Mouse (Mus musculus) kidney, embryonic 15.5 days (tissue): ENCODE data around the gene Iqsec1. TPM values are rescaled to one million over a fixed set of nuclear protein-coding genes. Genes with fewer than 3 reads are reported as not detected.
"Not testable (repeated sequence)": the region's sequence is repeated elsewhere in the genome, so short reads cannot be mapped to it uniquely, and the experiment has no call there.

Experiments used
- ATAC-seq: fragments of 200-750 bp; cut with Nextera tagmentation; replicated peaks from 2 replicates; pipeline ENCODE4 v1.8.0; 2017; ENCODE audit warnings: moderate TSS enrichment; ENCODE audit not compliant: low FRiP score
- H3K27ac ChIP-seq: fragments of 300-500 bp; sonication (generic); 2 replicates; pipeline ENCODE4 v1.5.1; 2015; ENCODE audit warnings: mild to moderate bottlenecking, inconsistent platforms
- H3K27me3 ChIP-seq: fragments of 300-500 bp; sonication (generic); 2 replicates; pipeline ENCODE4 v1.6.1; 2015; ENCODE audit warnings: inconsistent platforms
- H3K36me3 ChIP-seq: fragments of 300-500 bp; sonication (generic); 2 replicates; pipeline ENCODE4 v1.6.1; 2015; ENCODE audit warnings: inconsistent platforms
- H3K4me1 ChIP-seq: fragments of 300-500 bp; sonication (generic); 2 replicates; pipeline ENCODE4 v1.6.1; 2015; ENCODE audit warnings: inconsistent platforms
- H3K4me2 ChIP-seq: fragments of 300-500 bp; sonication (generic); 2 replicates; pipeline ENCODE4 v1.6.1; 2015; ENCODE audit warnings: moderate library complexity, mild to moderate bottlenecking, inconsistent platforms
- H3K4me3 ChIP-seq: fragments of 300-500 bp; sonication (generic); replicated peaks from 2 replicates; pipeline ENCODE4 v1.5.1; 2015; ENCODE audit warnings: mild to moderate bottlenecking, inconsistent platforms
- H3K9ac ChIP-seq: fragments of 300-500 bp; sonication (generic); 2 replicates; pipeline ENCODE4 v1.6.1; 2015; ENCODE audit warnings: mild to moderate bottlenecking, inconsistent platforms
- H3K9me3 ChIP-seq: fragments of 300-500 bp; sonication (generic); replicated peaks from 2 replicates; pipeline ENCODE4 v1.6.1; 2016; ENCODE audit warnings: inconsistent platforms
- WGBS: fragments of 180-500 bp; shearing (Covaris S2); methylation state at CpG from one replicate; pipeline ENCODE4 v1.1.7; 2015; ENCODE audit warnings: mixed read lengths; 5-methylcytosine and 5-hydroxymethylcytosine counted together
- polyA plus RNA-seq: library from polyadenylated mRNA; unstranded; fragments of >200 nt; fragmentation: Nextera tagmentation; extraction: Ambion mirVana; gene quantifications from 2 replicates; pipeline ENCODE4 v1.2.1, GENCODE M21; 2015

The Iqsec1 gene
- polyA plus RNA-seq, 1 experiment from 2014 or later: 10.8 TPM

DNA sequence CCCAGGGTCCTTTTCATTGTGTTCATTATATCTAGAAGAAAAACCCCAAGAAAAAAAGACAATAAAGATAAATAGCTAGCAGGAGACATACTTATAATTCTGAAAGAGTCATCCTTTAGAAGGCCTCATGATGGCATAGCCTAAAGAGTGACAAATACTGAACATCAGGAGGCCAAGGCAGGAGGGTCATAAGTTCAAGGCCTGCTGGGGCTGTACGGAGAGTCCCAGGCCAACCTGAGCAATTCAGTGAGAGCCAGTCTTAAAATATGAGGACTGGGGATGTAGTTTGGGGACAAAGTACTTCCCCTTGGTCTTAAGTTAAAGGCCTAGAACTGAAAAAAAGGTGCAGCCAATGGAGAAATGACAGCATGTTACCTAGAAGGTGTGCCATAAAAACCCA lies 301.7 kb downstream of the Iqsec1 start:
- Histone ChIP-seq H3K9ac (no peak overlapping the region), H3K4me2 (no peak overlapping the region), H3K27ac (no peak overlapping the region), H3K4me3 (no peak overlapping the region), H3K9me3 (no peaks in the 10 kb centered on the region), H3K4me1 (peaks cover 7% of the 10 kb centered on the region; the same call in 1 of the 2 replicates), H3K36me3 (peaks cover 54% of the 10 kb centered on the region), H3K27me3 (no peaks in the 10 kb centered on the region)
- no peak for ATAC-seq
- WGBS: 89% methylated on average over 1 of the region's 1 CpGs

DNA sequence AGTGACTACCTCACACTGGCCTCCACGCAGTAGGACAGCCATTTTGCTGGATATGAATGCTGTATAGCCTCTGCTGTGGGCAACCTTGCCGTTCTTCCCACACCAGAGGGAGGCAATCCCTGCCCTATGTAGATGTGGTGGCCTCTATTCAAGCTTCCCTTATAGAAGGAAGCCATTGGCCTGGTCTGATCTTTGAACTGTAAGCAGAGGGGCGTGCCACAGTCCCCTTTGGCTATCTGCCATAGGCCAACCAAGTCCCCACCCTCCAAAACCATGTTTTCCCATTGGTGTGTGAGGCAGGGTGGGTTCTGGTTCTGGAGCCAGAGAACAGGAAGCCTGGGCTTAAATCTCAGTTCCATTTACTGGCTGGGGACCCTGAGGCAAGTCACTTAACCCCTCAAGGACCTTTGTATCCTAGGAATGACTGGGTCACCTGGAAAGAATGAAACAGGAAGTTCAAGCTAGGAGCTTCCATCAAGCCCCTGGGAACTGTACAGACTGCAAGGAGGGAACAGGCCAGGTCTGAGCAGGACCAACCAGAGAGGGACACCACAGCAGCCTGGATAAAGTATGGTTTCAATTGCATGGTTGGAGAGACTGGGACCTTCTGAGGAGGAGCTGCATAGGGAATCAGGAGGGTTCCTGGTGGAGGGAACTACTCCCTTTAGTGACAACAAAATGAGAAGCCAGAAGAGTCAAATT lies 304.5 kb downstream of the Iqsec1 start:
- Histone ChIP-seq H3K9ac (no peak overlapping the region), H3K27me3 (no peaks in the 10 kb centered on the region), H3K27ac (no peak overlapping the region), H3K4me2 (no peak overlapping the region), H3K36me3 (peaks cover 46% of the 10 kb centered on the region), H3K4me1 (peaks cover 17% of the 10 kb centered on the region), H3K4me3 (no peak overlapping the region), H3K9me3 (no peaks in the 10 kb centered on the region)
- ATAC-seq: no peak; the same call in 1 of the 2 replicates
- 80% methylated on average over 3 of the region's 3 CpGs for WGBS

DNA sequence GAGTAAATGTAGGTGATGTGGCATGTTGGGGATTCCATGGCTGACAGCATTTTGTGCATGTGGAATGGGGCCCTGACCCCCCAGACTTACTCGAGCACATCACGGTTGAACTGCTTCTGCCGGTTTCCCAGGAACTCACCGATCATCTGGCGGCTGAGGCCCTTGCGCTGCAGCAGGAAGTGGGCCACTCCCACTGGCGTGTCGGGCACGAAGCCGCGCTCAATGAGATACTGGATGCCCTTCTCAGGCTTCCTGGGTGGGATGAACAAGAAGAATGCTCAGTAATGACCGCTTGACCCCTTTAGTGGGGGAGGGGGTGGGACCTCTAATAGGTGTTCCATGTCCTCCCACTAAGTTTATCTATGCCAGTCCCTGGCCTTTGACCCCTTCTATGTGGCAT lies 308.1 kb downstream of the Iqsec1 start:
- Histone ChIP-seq H3K9ac (no peak overlapping the region), H3K36me3 (peaks cover 57% of the 10 kb centered on the region), H3K4me1 (peaks cover 18% of the 10 kb centered on the region), H3K9me3 (no peaks in the 10 kb centered on the region), H3K4me3 (no peak overlapping the region), H3K27me3 (no peaks in the 10 kb centered on the region), H3K27ac (no peak overlapping the region), H3K4me2 (no peak overlapping the region)
- no peak for ATAC-seq
- WGBS: 57% methylated on average over 12 of the region's 12 CpGs

DNA sequence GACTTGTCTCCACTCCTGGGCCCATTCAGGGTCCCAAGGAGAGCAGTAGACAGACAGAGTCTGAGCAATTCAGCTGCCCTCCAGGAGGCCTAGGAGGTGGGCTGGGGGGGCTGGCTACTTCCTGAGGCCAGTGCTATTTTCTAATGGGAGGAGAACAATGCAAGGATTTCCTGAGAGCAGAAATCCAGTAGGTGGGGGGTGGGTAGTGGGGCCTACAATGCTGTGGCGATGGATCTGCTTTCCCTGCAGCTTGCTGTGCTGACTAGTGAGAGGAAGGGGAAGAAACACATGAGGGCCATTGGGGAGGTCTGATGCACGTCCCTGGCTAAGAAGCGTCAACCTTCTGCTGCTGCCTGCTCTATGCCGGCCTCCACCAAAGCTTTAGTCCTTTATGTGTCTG lies 309.7 kb downstream of the Iqsec1 start:
- 74% methylated on average over 4 of the region's 4 CpGs for WGBS
- Histone ChIP-seq H3K4me2 (no peak overlapping the region), H3K9ac (no peak overlapping the region), H3K4me1 (peaks cover 18% of the 10 kb centered on the region), H3K4me3 (no peak overlapping the region), H3K36me3 (peaks cover 69% of the 10 kb centered on the region), H3K27me3 (no peaks in the 10 kb centered on the region), H3K27ac (peak overlapping the region; percentile 22), H3K9me3 (no peaks in the 10 kb centered on the region)
- no peak for ATAC-seq

DNA sequence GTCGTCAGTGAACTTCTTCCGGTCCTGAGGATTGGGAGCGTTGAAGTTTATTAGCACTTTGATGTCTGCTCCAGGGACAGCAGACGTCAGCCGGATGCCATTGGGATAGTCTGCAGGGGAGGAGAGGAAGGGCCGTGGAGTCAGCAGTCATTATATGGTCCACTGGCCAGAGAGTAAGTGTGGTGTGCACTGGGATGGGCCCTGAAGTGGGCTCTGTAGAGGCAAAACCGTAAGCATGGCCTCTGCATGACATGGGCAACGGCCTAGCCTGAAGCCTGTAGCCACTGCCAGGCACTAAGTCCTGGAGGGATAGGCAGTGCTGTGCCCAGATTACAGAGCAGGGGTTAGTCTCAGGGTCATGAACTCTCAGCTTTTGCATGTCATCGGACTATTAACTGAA lies 319.8 kb downstream of the Iqsec1 start:
- Histone ChIP-seq H3K9me3 (no peaks in the 10 kb centered on the region), H3K36me3 (peaks cover 99% of the 10 kb centered on the region), H3K27me3 (no peaks in the 10 kb centered on the region), H3K9ac (no peak overlapping the region), H3K4me1 (peaks cover 11% of the 10 kb centered on the region), H3K27ac (no peak overlapping the region), H3K4me3 (no peak overlapping the region), H3K4me2 (no peak overlapping the region)
- peak; percentile 72 for ATAC-seq
- WGBS: 33% methylated on average over 9 of the region's 9 CpGs

DNA sequence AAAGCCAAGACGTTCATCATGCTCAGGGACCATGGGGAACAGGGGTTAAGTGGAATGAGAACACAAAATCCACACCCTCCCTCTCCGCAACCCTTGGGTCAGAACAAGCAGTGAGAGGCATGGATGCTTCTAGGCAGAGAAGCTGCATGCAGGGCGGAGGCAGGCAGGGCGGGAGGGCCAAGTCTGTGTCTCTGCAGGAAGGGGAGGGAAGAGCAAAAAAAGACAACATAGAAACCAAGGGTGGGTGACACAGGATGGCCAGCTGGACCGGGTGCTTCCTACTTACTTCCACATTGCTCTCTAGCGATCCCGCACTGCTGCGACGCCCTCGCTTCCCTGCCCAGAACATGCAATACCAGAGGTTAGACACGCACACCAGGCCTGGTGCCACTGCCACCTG lies 324.7 kb downstream of the Iqsec1 start:
- Histone ChIP-seq H3K4me3 (no peak overlapping the region), H3K27ac (peak overlapping the region; percentile 80), H3K27me3 (no peaks in the 10 kb centered on the region), H3K36me3 (peaks cover 55% of the 10 kb centered on the region), H3K9ac (no peak overlapping the region), H3K4me2 (no peak overlapping the region), H3K9me3 (no peaks in the 10 kb centered on the region), H3K4me1 (peaks cover 51% of the 10 kb centered on the region)
- ATAC-seq: no peak; the same call in 1 of the 2 replicates
- 68% methylated on average over 11 of the region's 11 CpGs for WGBS

DNA sequence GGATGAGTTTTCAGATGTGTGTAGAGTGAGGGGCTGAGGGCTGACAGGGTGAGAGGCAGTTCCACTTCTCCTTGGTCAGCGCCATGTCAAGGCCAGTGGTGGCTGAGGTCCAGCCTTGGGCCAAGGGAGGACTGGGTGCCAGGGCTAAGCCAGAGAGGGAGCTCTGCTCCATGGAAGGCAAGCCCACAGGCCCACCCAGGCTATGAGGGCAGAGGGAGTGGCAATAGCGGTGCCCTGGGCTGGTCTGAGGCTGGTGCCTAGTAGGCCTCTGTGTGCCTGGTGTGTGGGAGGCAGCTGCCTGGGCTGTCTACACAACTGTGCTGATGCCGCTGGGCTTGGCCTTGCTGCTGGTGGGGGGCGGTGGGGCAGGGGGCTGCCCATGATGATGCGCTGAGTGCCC lies 326.3 kb downstream of the Iqsec1 start:
- Histone ChIP-seq H3K36me3 (peaks cover 39% of the 10 kb centered on the region), H3K27ac (no peak overlapping the region), H3K9me3 (no peaks in the 10 kb centered on the region), H3K4me3 (no peak overlapping the region), H3K4me2 (no peak overlapping the region), H3K27me3 (no peaks in the 10 kb centered on the region), H3K4me1 (peaks cover 48% of the 10 kb centered on the region), H3K9ac (no peak overlapping the region)
- WGBS: 85% methylated on average over 5 of the region's 5 CpGs
- ATAC-seq: no peak

DNA sequence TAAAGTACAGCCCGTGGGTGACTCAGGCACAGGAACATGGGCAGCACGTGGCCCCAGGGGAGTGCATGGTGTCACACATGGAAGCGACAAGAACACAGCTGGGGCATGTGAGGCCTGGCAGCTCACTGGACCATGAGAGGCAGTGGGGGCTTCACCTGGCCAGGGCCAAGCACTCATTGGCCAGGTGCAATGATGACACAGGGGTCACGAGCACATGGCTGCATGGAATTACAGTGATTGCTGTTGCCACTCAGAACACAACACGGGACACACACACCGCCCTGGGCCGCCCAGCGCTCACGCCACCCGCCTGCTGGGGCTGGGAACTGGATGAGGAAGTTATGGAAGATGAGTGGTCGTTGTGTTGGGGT lies 327.5 kb downstream of the Iqsec1 start:
- peaks cover 28% of the 10 kb centered on the region for H3K36me3 ChIP-seq
- H3K9me3 ChIP-seq: no peaks in the 10 kb centered on the region

DNA sequence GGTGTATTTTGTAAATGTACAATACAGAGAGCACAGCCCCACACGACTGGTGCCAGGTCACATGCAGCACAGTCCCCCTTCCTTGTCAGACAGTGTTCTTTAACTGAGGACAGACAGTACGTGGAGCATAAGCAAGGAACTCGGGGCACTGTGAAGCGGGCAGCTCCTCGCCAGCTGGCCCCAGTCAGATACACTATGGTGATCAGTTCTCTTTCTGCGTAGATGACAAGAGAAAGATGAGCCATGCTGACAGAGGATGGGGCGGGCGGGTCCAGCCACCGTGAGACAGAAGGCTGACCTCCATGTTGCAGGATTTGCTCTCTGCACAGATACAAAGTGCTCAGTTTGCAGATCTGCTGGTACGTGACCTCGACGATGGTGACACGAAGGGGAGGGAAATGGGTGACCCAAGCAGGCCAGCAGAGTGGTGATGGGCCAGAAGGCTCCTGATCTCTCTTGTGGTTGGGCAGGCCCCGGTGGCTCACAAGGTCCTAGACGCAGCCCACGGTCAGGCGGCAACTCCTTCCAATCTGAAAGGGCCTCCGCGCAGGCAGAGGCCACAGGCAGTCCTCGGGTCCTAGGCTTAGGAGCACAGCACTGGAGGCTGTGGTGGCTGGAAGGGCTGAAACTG lies 328.0 kb downstream of the Iqsec1 start:
- 53% methylated on average over 20 of the region's 20 CpGs for WGBS
- H3K9me3 ChIP-seq: no peaks in the 10 kb centered on the region
- peak; percentile 50 for ATAC-seq
- peak overlapping the region; percentile 76 for H3K27ac ChIP-seq
- peaks cover 48% of the 10 kb centered on the region for H3K4me1 ChIP-seq
- no peak overlapping the region for H3K4me2 ChIP-seq
- no peak overlapping the region for H3K9ac ChIP-seq
- H3K36me3 ChIP-seq: peaks cover 23% of the 10 kb centered on the region
- no peak overlapping the region for H3K4me3 ChIP-seq
- no peaks in the 10 kb centered on the region for H3K27me3 ChIP-seq

More for the DNA sequence above, 327.5 kb downstream of the Iqsec1 start:
- no peak overlapping the region for H3K4me2 ChIP-seq
- WGBS: 63% methylated on average over 11 of the region's 11 CpGs
- no peak overlapping the region for H3K4me3 ChIP-seq
- H3K9ac ChIP-seq: no peak overlapping the region
- no peaks in the 10 kb centered on the region for H3K27me3 ChIP-seq
- peaks cover 48% of the 10 kb centered on the region for H3K4me1 ChIP-seq
- ATAC-seq: peak; percentile 47
- peak overlapping the region; percentile 76 for H3K27ac ChIP-seq

DNA sequence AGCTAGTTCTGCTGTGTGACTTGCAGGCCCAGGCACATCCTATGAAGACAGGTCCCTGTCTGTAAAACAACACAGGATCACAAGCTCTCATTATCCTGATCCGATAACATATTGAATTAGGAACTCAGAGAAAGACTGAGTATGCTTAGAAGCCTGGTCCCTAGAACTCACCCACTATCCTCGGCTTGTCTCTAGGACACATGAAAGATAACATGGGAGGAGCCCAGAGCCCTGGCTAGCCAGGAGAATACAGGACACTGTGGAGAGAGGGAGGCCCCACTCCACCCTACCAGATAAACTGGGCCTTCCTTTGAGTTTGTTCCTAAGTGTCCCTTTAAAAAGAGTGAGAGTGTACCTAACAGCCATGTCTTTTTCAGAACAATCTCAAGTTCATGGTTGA lies 328.6 kb downstream of the Iqsec1 start:
- H3K27me3 ChIP-seq: no peaks in the 10 kb centered on the region
- ATAC-seq: no peak
- H3K36me3 ChIP-seq: peaks cover 17% of the 10 kb centered on the region
- H3K27ac ChIP-seq: peak overlapping the region; percentile 76; the same call in 1 of the 2 replicates
- H3K4me1 ChIP-seq: peaks cover 48% of the 10 kb centered on the region
- 60% methylated on average over 2 of the region's 2 CpGs for WGBS
- no peak overlapping the region for H3K4me2 ChIP-seq
- H3K9me3 ChIP-seq: no peaks in the 10 kb centered on the region
- H3K4me3 ChIP-seq: no peak overlapping the region
- H3K9ac ChIP-seq: no peak overlapping the region

DNA sequence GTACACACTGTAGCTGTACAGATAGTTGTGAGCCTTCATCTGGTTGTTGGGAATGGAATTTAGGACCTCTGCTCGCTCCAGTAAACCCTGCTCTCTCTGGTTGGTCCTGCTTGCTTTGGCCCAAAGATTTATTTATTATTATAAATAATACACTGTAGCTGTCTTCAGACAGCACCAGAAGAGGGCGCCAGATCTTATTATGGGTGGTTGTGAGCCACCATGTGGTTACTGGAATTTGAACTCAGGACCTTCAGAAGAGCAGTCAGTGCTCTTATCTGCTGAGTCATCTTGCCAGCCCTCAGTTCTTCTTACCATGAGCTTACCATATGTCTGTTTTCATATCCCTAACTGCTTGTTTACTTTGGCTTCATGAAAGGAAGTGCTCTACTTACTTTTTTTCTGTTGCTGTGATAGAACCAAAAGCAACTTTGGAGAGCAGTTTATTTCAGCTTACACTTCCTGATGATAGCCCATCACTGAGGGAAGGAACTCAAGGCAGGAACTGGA lies 332.1 kb downstream of the Iqsec1 start:
- H3K4me1 ChIP-seq: peaks cover 26% of the 10 kb centered on the region
- not testable (repeated sequence) for H3K27ac ChIP-seq, H3K9ac ChIP-seq, H3K36me3 ChIP-seq, ATAC-seq, H3K9me3 ChIP-seq, H3K27me3 ChIP-seq, H3K4me2 ChIP-seq, H3K4me3 ChIP-seq
- WGBS: 62% methylated on average over 2 of the region's 2 CpGs

DNA sequence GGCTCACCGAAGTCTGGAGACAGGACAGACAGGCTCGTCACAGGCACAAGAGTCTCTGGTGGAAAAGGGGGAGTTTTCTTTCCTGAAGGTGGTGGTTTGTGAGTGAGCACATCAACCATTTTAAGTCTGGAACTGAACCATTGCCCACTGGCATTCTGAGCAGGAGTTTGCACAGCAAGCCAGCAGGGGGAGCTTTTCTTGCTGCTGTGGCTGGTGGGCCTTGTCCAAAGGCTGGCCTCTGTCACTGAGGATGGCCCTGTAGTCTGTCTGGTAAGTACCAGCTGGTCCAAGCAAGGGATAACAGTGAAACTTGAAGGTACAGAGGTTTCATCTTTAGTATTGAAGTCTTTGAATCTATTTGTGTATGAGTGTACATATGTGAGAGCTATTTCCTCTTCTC lies 334.7 kb downstream of the Iqsec1 start:
- no peak overlapping the region for H3K9ac ChIP-seq
- H3K36me3 ChIP-seq: no peaks in the 10 kb centered on the region
- WGBS: 63% methylated on average over 2 of the region's 2 CpGs
- no peaks in the 10 kb centered on the region for H3K4me1 ChIP-seq
- H3K27me3 ChIP-seq: no peaks in the 10 kb centered on the region
- H3K4me2 ChIP-seq: no peak overlapping the region
- no peak overlapping the region for H3K27ac ChIP-seq
- no peak overlapping the region for H3K4me3 ChIP-seq
- 0 out of 2 replicates have a peak, but pooled peaks have one; percentile 41 for ATAC-seq
- no peaks in the 10 kb centered on the region for H3K9me3 ChIP-seq
